Mouse (Mus musculus) embryonic facial prominence, embryonic 11.5 days (tissue): Measurements from ENCODE around the gene Ostm1. TPM values are rescaled to one million over a fixed set of nuclear protein-coding genes. Genes with fewer than 3 reads are reported as not detected.

Source experiments
- ATAC-seq: fragments of 200-750 bp; cut with Nextera tagmentation; replicated peaks from 2 replicates; pipeline ENCODE4 v1.8.0; 2017; ENCODE audit warnings: low read depth; ENCODE audit not compliant: insufficient number of reproducible peaks, low FRiP score, low TSS enrichment
- DNase-seq: peaks from one replicate; pipeline ENCODE4 v3.0.0-alpha.2; 2015; ENCODE audit warnings: low spot score
- H3K27ac ChIP-seq: fragments of 300-500 bp; sonication (generic); replicated peaks from 2 replicates; pipeline ENCODE4 v1.5.1; 2014; ENCODE audit warnings: mild to moderate bottlenecking, low read depth, low read length, control low read depth
- H3K27me3 ChIP-seq: fragments of 300-500 bp; sonication (generic); 2 replicates; pipeline ENCODE4 v1.6.1; 2014; ENCODE audit warnings: mild to moderate bottlenecking, low read length, moderate library complexity, mixed read lengths; ENCODE audit not compliant: control insufficient read depth, insufficient read depth
- H3K36me3 ChIP-seq: fragments of 300-500 bp; sonication (generic); replicated peaks from 2 replicates; pipeline ENCODE4 v1.6.1; 2014; ENCODE audit warnings: low read depth, mild to moderate bottlenecking, low read length, moderate library complexity, mixed read lengths; ENCODE audit not compliant: control insufficient read depth, insufficient read depth
- H3K4me1 ChIP-seq: fragments of 300-500 bp; sonication (generic); 2 replicates; pipeline ENCODE4 v1.6.1; 2014; ENCODE audit warnings: low read length, mixed read lengths; ENCODE audit not compliant: control insufficient read depth, insufficient read depth
- H3K4me2 ChIP-seq: fragments of 300-500 bp; sonication (generic); 2 replicates; pipeline ENCODE4 v1.6.1; 2014; ENCODE audit warnings: low read depth, mild to moderate bottlenecking, control low read depth, low read length, moderate library complexity
- H3K4me3 ChIP-seq: fragments of 300-500 bp; sonication (generic); 2 replicates; pipeline ENCODE4 v1.5.1; 2014; ENCODE audit warnings: low read depth, low read length, control low read depth
- H3K9ac ChIP-seq: fragments of 300-500 bp; sonication (generic); replicated peaks from 2 replicates; pipeline ENCODE4 v1.6.1; 2014; ENCODE audit warnings: mild to moderate bottlenecking, control low read depth, low read length
- H3K9me3 ChIP-seq: fragments of 300-500 bp; sonication (generic); replicated peaks from 2 replicates; pipeline ENCODE4 v1.6.1; 2016; ENCODE audit warnings: mild to moderate bottlenecking, low read length, inconsistent platforms, mixed read lengths; ENCODE audit not compliant: control insufficient read depth
- WGBS: fragments of 180-500 bp; shearing (Covaris S2); extraction: QIAGEN DNeasy Blood & Tissue Kit; methylation state at CpG from one replicate; pipeline ENCODE4 v1.1.7; 2014; 5-methylcytosine and 5-hydroxymethylcytosine counted together
- polyA plus RNA-seq: library from polyadenylated mRNA; unstranded; fragments of >200 nt; fragmentation: Nextera tagmentation; extraction: Ambion mirVana; gene quantifications from 2 replicates; pipeline ENCODE4 v1.2.1, GENCODE M21; 2014

Gene Ostm1
- polyA plus RNA-seq, 1 experiment from 2014 or later, result 16.0 TPM

- 25% methylated on average over 8 of the region's 8 CpGs for WGBS
- ATAC-seq (no peak), DNase-seq (peak; percentile 81)
- Histone ChIP-seq H3K27ac (no peak overlapping the region), H3K4me1 (no peaks in the 10 kb centered on the region), H3K27me3 (no peaks in the 10 kb centered on the region), H3K4me2 (no peak overlapping the region), H3K9me3 (no peaks in the 10 kb centered on the region), H3K9ac (no peak overlapping the region), H3K4me3 (no peak overlapping the region), H3K36me3 (no peaks in the 10 kb centered on the region)
Measured at GRCm38 (mm10) chr10:42697007-42697406, 113.4 kb downstream of the Ostm1 start.

GRCm38 (mm10) chr10:42698375-42698774 is 114.8 kb downstream of the Ostm1 start:
- H3K4me3 ChIP-seq, result no peak overlapping the region
- no peak overlapping the region for H3K9ac ChIP-seq
- DNase-seq (no peak), ATAC-seq (no peak)
- H3K9me3 ChIP-seq, result no peaks in the 10 kb centered on the region
- WGBS, result 84% methylated on average over 9 of the region's 9 CpGs
- no peak overlapping the region for H3K4me2 ChIP-seq
- no peak overlapping the region for H3K27ac ChIP-seq
- no peaks in the 10 kb centered on the region for H3K27me3 ChIP-seq
- no peaks in the 10 kb centered on the region for H3K4me1 ChIP-seq
- H3K36me3 ChIP-seq, result no peaks in the 10 kb centered on the region

GRCm38 (mm10) chr10:42698994-42699393 is 115.4 kb downstream of the Ostm1 start:
- Histone ChIP-seq H3K9me3 (no peaks in the 10 kb centered on the region), H3K27me3 (no peaks in the 10 kb centered on the region), H3K4me2 (no peak overlapping the region), H3K36me3 (no peaks in the 10 kb centered on the region), H3K4me1 (no peaks in the 10 kb centered on the region), H3K4me3 (no peak overlapping the region), H3K9ac (no peak overlapping the region), H3K27ac (no peak overlapping the region)
- DNase-seq (no peak), ATAC-seq (no peak)
- 85% methylated on average over 8 of the region's 8 CpGs for WGBS

GRCm38 (mm10) chr10:42702111-42702510 is 118.5 kb downstream of the Ostm1 start:
- ATAC-seq (no peak), DNase-seq (no peak)
- Histone ChIP-seq H3K27ac (no peak overlapping the region), H3K4me3 (no peak overlapping the region), H3K4me2 (no peak overlapping the region), H3K27me3 (no peaks in the 10 kb centered on the region), H3K9me3 (no peaks in the 10 kb centered on the region), H3K36me3 (no peaks in the 10 kb centered on the region), H3K9ac (no peak overlapping the region), H3K4me1 (no peaks in the 10 kb centered on the region)
- 95% methylated on average over 2 of the region's 2 CpGs for WGBS

GRCm38 (mm10) chr10:42714676-42715075 is 131.1 kb downstream of the Ostm1 start:
- DNase-seq (no peak), ATAC-seq (no peak)
- Histone ChIP-seq H3K9me3 (no peaks in the 10 kb centered on the region), H3K9ac (no peak overlapping the region), H3K27ac (no peak overlapping the region), H3K4me1 (0 out of 2 replicates have a peak, but pooled peaks cover 3% of the 10 kb centered on the region), H3K27me3 (no peaks in the 10 kb centered on the region), H3K4me2 (no peak overlapping the region), H3K36me3 (no peaks in the 10 kb centered on the region), H3K4me3 (no peak overlapping the region)
- 19% methylated on average over 9 of the region's 9 CpGs for WGBS

- Histone ChIP-seq H3K4me1 (0 out of 2 replicates have a peak, but pooled peaks cover 3% of the 10 kb centered on the region), H3K27ac (no peak overlapping the region)
Measured at GRCm38 (mm10) chr10:42715366-42716035, 131.9 kb downstream of the Ostm1 start.

GRCm38 (mm10) chr10:42722116-42722515 is 138.5 kb downstream of the Ostm1 start:
- Histone ChIP-seq H3K9me3 (no peaks in the 10 kb centered on the region), H3K9ac (no peak overlapping the region), H3K36me3 (no peaks in the 10 kb centered on the region), H3K4me3 (no peak overlapping the region), H3K27me3 (no peaks in the 10 kb centered on the region), H3K4me2 (no peak overlapping the region), H3K4me1 (no peaks in the 10 kb centered on the region), H3K27ac (no peak overlapping the region)
- DNase-seq (no peak), ATAC-seq (no peak)
- WGBS, result 88% methylated on average over 5 of the region's 5 CpGs

More at GRCm38 (mm10) chr10:42715366-42716035, 131.9 kb downstream of the Ostm1 start:
- peak overlapping the region; percentile 32; the same call in 1 of the 2 replicates for H3K4me2 ChIP-seq
- 19% methylated on average over 19 of the region's 19 CpGs for WGBS
- no peak overlapping the region for H3K9ac ChIP-seq
- H3K4me3 ChIP-seq, result no peak overlapping the region
- H3K27me3 ChIP-seq, result no peaks in the 10 kb centered on the region
- DNase-seq, result peak; percentile 34
- H3K36me3 ChIP-seq, result no peaks in the 10 kb centered on the region
- H3K9me3 ChIP-seq, result no peaks in the 10 kb centered on the region
- ATAC-seq, result no peak

GRCm38 (mm10) chr10:42723275-42724232 is 139.9 kb downstream of the Ostm1 start:
- no peaks in the 10 kb centered on the region for H3K9me3 ChIP-seq
- no peak overlapping the region for H3K4me2 ChIP-seq
- H3K9ac ChIP-seq, result no peak overlapping the region
- H3K27ac ChIP-seq, result no peak overlapping the region
- no peaks in the 10 kb centered on the region for H3K27me3 ChIP-seq
- WGBS, result 62% methylated on average over 13 of the region's 13 CpGs
- no peak overlapping the region for H3K4me3 ChIP-seq
- ATAC-seq (no peak), DNase-seq (no peak)
- no peaks in the 10 kb centered on the region for H3K4me1 ChIP-seq
- H3K36me3 ChIP-seq, result no peaks in the 10 kb centered on the region
